Mouse (Mus musculus) cerebellum, postnatal 36 days (tissue): ENCODE data around the gene Ptpn9.
A peak's percentile ranks its signal among the peaks of the same experiment; 100 is the strongest.

Experiments used
- DNase-seq, 2 experiments: peaks; one replicate each; pipeline ENCODE4 v3.0.0; 2021 to 2022; ENCODE audit warnings: mixed read lengths in 2 of 2

Ptpn9 gene

GRCm38 (mm10) chr9:57014766-57015165 lies 20.0 kb downstream of the Ptpn9 start:
- DNase-seq = no peak

GRCm38 (mm10) chr9:57017631-57018030 lies 22.9 kb downstream of the Ptpn9 start:
- no peak for DNase-seq

- DNase-seq = no peak
Measured at GRCm38 (mm10) chr9:57031756-57032155, 37.0 kb downstream of the Ptpn9 start.

DNA sequence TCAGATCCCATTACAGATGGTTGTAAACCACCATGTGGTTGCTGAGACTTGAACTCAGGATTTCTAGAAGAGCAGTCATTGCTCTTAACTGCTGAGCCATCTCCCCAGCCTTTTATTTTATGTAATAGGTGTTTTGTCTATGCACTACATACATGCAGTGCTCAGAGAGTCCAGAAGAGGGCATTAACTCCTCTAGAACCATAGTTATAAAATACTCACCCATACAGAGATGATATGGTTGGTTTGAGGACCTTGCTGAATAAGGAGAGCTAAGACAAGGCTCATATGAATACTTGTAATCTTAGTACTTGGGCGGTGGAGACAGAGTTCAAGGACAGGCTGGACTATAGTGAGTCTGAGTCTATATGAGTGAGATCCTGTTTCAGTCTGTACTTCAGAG lies 61.5 kb downstream of the Ptpn9 start:
- peak; percentile 32 to 75 for DNase-seq

DNA sequence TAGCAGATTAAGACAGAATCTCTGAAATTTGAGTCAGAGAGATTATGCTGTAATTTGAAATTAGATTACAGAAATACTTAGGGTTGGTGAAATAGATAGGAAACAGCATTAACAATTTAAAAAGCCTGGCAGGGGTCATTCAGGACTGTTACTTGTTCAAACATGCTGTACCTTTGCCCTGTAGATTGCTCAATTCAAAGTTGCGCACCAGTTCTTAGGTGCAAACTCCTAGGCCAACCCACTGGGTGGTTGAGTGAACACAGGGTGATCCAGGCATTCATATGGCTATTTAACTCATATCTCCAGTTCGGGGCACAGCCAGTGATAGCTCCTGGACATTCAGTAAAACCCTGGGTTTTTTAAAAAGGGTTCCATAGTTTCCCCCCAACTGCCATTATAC lies 69.4 kb downstream of the Ptpn9 start:
- no peak for DNase-seq

GRCm38 (mm10) chr9:57068266-57068665 lies 73.5 kb downstream of the Ptpn9 start:
- no peak for DNase-seq

GRCm38 (mm10) chr9:57070262-57070661 lies 75.5 kb downstream of the Ptpn9 start:
- DNase-seq = no peak

GRCm38 (mm10) chr9:57070800-57071545 lies 76.2 kb downstream of the Ptpn9 start:
- DNase-seq = no peak

DNA sequence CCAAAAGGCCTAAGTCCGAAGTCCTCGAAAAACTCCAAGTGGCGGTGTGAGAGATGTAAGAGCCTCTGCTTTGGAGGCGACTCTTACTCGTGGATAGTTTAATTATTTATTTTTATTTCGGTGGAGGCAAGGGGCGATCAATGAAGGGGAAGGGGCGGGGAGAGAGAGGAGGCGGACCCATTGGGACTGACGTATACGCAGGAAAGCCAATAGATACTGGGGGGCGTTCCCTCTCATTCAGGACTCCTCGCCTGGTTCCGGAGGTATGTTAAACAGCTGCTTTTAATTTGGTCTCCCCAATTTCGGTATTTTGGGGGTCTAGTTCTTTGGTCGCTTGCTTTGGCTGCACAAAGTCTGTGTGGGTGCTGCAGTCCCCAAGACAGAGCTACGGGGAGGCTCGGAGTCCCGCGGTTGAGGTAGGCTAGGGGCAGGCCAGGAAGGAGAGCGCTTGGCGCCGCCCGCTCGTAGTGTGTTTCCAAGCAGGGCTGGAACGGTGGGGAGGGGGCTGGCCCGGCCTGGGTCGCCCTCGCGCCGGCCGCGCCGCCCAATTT lies 77.2 kb downstream of the Ptpn9 start, which contains the start of gene Sin3a:
Sin3a (plus strand) TSS at position 240 of the 551 bp plus-strand sequence.
- DNase-seq = peak; percentile 58 to 61

GRCm38 (mm10) chr9:57072526-57072988 lies 77.8 kb downstream of the Ptpn9 start:
- DNase-seq = no peak

GRCm38 (mm10) chr9:57072989-57073789 lies 78.5 kb downstream of the Ptpn9 start:
- peak; percentile 90 to 91 for DNase-seq

DNA sequence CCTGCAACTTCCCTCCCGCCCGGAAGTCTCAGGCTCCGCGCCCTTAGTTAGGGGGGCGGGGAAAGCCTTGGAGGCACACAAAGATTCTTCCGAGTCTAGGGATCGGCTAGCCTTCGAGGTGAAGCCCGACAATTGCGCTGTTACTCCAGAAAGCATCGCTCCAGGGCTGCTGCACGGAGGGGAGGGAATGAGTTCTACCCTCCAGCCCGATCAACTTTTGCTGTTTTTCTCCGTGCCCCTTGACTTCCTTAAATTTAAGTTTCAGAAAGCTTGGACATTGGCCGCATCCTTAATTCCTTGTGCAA lies 79.0 kb downstream of the Ptpn9 start:
- no peak for DNase-seq

DNA sequence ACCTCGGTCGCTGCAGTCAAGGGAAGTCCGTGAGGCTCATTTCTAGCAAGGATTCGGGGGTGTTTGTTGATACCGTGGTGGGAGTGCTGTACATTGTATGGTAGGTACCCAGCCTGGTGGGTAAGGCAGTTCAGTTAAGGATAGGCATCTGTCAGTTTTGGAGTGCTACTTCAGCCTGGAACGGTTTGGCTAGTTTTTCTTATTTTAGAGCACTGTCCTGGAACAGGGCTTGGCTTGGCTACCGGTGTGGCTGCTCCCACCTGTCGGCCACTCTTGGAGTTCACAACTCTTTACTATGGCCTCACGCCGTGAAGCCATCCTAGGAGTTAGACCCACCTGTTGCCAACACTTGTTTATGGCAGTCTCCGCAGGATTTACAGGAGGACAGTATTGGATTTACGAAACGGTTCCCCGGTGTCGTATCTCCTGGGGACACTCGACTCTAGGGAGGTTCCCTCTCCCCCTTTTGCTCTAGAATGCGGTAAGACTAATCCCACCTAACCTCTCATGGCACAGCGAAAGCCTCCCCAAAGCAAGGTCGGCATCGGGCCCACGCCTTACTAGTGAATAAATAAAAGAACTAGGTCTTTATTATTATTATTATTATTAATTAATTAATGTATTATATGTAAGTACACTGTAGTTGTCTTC lies 79.6 kb downstream of the Ptpn9 start:
- peak; percentile 15 to 25 for DNase-seq

DNA sequence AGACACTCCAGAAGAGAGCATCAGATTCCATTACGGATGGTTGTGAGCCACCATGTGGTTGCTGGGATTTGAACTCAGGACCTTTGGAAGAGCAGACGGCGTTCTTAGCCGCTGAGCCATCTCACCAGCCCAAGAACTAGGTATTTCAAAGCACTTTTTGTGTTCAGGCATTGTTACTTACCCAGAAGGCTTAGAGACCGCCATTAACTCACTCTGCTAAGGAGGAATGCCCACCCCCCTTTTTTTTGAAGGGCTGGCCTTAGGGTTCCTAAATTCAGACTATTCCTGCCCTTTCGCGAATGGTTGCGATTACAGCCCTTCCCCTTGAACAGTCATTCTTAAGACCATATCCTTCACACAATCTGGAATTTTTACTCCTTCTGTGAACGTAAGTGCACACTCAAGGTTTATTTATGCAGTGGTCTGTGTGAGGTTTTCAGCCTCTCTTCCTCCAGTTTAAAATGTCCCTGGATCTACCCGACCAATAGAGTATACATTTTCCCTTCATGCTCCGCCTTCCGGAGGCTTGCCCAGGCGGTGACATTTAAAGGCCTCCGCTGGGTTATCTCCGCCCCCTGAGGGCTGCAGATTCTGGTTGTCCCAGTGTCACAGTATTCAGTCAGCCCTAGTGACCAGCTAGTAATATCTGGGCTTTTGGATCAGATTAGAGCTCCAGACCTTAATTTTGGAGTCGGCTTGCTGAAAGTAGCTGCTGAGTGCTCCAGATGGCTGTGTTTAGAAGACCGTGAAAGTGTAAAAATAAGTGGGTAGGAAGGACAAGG lies 80.3 kb downstream of the Ptpn9 start:
- peak; percentile 66 to 73 for DNase-seq

DNA sequence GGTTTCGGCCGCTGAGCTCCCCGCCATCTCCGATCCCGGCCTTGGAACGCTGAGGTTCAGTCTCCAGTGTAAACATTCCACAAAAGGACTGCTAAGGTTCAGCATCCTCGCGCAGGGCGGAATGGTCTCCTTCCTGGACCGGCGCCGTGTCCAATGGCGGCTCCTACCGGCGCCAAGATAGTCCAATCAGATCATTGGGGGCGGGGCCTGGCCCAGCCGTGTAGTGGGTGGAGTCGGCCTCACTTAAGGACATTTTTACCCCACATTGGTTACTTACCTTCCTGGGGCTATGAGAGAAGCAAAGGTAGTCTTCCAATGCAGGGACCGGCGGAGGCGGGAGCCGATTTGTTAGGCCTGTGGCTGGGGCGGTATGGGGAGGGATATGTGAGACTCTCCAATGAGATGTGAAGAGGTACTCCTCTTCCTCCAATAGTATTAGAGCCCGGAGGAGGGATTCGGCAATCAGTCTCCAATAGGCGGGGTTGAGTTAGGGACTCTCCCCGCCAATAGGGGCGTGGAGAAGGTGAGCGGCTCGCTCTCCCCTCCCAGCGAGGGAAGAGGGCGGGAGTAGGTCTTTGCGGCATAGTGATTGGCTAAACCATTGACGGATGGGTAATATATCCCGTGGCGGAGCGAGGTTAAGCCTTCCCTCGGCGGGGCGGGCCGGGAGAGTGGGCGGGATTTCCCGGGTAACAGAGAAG lies 81.1 kb downstream of the Ptpn9 start:
- DNase-seq = peak; percentile 97

- DNase-seq = peak; percentile 76 to 85
Measured at GRCm38 (mm10) chr9:57076701-57077660, 82.3 kb downstream of the Ptpn9 start.

DNA sequence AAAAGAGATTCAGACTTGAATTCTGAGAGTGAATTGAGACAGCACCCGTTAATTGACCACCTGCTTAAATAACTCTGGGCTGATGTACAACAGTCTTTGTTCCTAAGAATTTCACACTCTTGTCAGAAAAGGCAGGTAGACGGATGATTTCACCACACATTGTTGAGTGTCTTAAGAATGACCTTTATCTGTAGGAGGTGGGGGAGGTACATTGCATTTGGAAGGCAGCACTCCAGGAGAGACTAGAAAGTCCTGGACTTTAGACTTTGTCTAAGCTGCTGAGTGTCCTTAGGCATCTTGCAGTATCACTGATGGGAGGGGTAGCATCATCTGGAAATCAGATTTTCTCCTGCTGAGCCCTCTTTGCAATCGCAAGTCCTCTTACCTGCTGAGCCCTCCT lies 87.5 kb downstream of the Ptpn9 start:
- no peak for DNase-seq
